In genomic region chr10:41878344-41878743, GRCm38 (mm10) we compare ENCODE assay signal across 21 mouse cellular contexts.
DNase-seq lines count a peak whose midpoint lies in the region; ATAC-seq and TF ChIP-seq lines count a peak whose summit lies in the region.
"Had no signal": no experiment of that assay in that cellular context is flagged by ENCODE, and none has a peak within 500 bp of the region (broad histone marks: within the 10 kb centered on the region; RNA-seq: fewer than 3 reads in every experiment).

No protein-coding gene starts in this region.

- H3K4me3 ChIP-seq in heart, embryonic 13.5 days = no peak overlapping the region
- no peak overlapping the region for H3K4me3 ChIP-seq in heart, postnatal 0 days (ENCODE audit: low read depth, low read length)
- H3K4me3 ChIP-seq in left cerebral cortex, adult 2 months = no peak overlapping the region
- H3K4me3 ChIP-seq: forebrain, embryonic 10.5 days; forebrain, embryonic 13.5 days; hindbrain, embryonic 15.5 days had no signal

- TF ChIP-seq CTCF in heart, postnatal 0 days (IDR thresholded peaks at IDR 0.05; ENCODE audit: low read depth) = no peak
- no peak for TF ChIP-seq CTCF in left cerebral cortex, adult 2 months (IDR thresholded peaks at IDR 0.05)

- H3K27me3 ChIP-seq in heart, embryonic 13.5 days (replicated peaks) = no peaks in the 10 kb centered on the region
- no peaks in the 10 kb centered on the region for H3K27me3 ChIP-seq in heart, postnatal 0 days (ENCODE audit: control insufficient read depth, insufficient read depth, low read length)
- H3K27me3 ChIP-seq: forebrain, embryonic 13.5 days; hindbrain, embryonic 15.5 days had no signal

- peaks cover 54% of the 10 kb centered on the region for H3K4me1 ChIP-seq in heart, embryonic 13.5 days
- H3K4me1 ChIP-seq in heart, postnatal 0 days (ENCODE audit: control insufficient read depth, insufficient read depth) = peaks cover 24% of the 10 kb centered on the region; the same call in 1 of the 2 replicates

- H3K4me2 ChIP-seq in heart, embryonic 13.5 days = no peak overlapping the region
- H3K4me2 ChIP-seq in heart, postnatal 0 days (ENCODE audit: low read depth, low read length) = no peak overlapping the region
- H3K4me2 ChIP-seq: forebrain, embryonic 13.5 days; hindbrain, embryonic 15.5 days had no signal

- peak overlapping the region; percentile 47; the same call in 1 of the 2 replicates for H3K27ac ChIP-seq in heart, embryonic 13.5 days (replicated peaks)
- peak overlapping the region; percentile 56 for H3K27ac ChIP-seq in heart, postnatal 0 days (ENCODE audit: low read depth)
- peak overlapping the region; percentile 32 for H3K27ac ChIP-seq in left cerebral cortex, adult 2 months
- H3K27ac ChIP-seq: forebrain, embryonic 10.5 days; forebrain, embryonic 13.5 days; hindbrain, embryonic 15.5 days had no signal

- no peaks in the 10 kb centered on the region for H3K9me3 ChIP-seq in heart, embryonic 13.5 days
- no peaks in the 10 kb centered on the region for H3K9me3 ChIP-seq in heart, postnatal 0 days (replicated peaks; ENCODE audit: control insufficient read depth, low read length)
- H3K9me3 ChIP-seq: forebrain, embryonic 10.5 days; forebrain, embryonic 13.5 days; hindbrain, embryonic 15.5 days had no signal

- DNase-seq in frontal cortex, adult 2 months (ENCODE audit: extremely low spot score in 1 of 2, low spot score in 1 of 2) = no peak
- DNase-seq in heart, postnatal 10 days = no peak
- DNase-seq in heart, postnatal 0 days (ENCODE audit: low spot score) = no peak
- DNase-seq in heart, adult 8-10 months (ENCODE audit: low spot score) = no peak
- no peak for DNase-seq in left cerebral cortex, adult 2 months (ENCODE audit: extremely low spot score in 1 of 2, low spot score in 2 of 2)
- DNase-seq in left cerebral cortex, postnatal 10 days (ENCODE audit: extremely low spot score in 1 of 2, low spot score in 2 of 2) = no peak
- DNase-seq: adrenal gland, adult 8-10 months; adrenal gland, postnatal 25 days; cerebellum, adult 18-20 months; cerebellum, adult 9-10 months; cerebellum, postnatal 14 days; gastrocnemius, postnatal 25 days; kidney, adult 2 months had no signal

- no peaks in the 10 kb centered on the region for H3K36me3 ChIP-seq in heart, embryonic 13.5 days
- H3K36me3 ChIP-seq in heart, postnatal 0 days (replicated peaks; ENCODE audit: control insufficient read depth, insufficient read depth, low read length) = no peaks in the 10 kb centered on the region
- H3K36me3 ChIP-seq: forebrain, embryonic 10.5 days; hindbrain, embryonic 15.5 days had no signal

- WGBS in heart, embryonic 13.5 days = 63% methylated on average over 11 of the region's 11 CpGs
- 56% methylated on average over 11 of the region's 11 CpGs for WGBS in heart, postnatal 0 days

- intact Hi-C loops in heart, postnatal 10 days (cut with DNase I) = no loop called here
- intact Hi-C loops in left cerebral cortex, adult 2 months (cut with DNase I) = no loop called here
- intact Hi-C loops in left cerebral cortex, postnatal 10 days (cut with DNase I) = no loop called here

- ATAC-seq in frontal cortex, adult (ENCODE audit: low TSS enrichment) = peak; percentile 71
- no peak for ATAC-seq in heart, embryonic 13.5 days (ENCODE audit: extremely low read depth, insufficient number of reproducible peaks, low FRiP score, low TSS enrichment)
- ATAC-seq in heart, postnatal 0 days (ENCODE audit: insufficient read depth, low read depth) = peak; percentile 41; the same call in 1 of the 2 replicates
- ATAC-seq: activated CD4-positive, CD25-positive, alpha-beta regulatory T cell, adult 4 months; forebrain, embryonic 13.5 days; forebrain, embryonic 16.5 days; intestine, postnatal 0 days had no signal

- no peak overlapping the region; the same call in 1 of the 2 replicates for H3K9ac ChIP-seq in heart, embryonic 13.5 days
- H3K9ac ChIP-seq in heart, postnatal 0 days (replicated peaks; ENCODE audit: low read depth, low read length) = no peak overlapping the region
- H3K9ac ChIP-seq: forebrain, embryonic 13.5 days; hindbrain, embryonic 15.5 days had no signal

- no peak for TF ChIP-seq EP300 in heart, postnatal 0 days (IDR thresholded peaks at IDR 0.05; ENCODE audit: low read depth)
